21 mouse cellular contexts compared by ENCODE assay signal in genomic region chr4:130899383-130899781, GRCm38 (mm10). TPM values are rescaled to one million over a fixed set of nuclear protein-coding genes. Genes with fewer than 3 reads are reported as not detected.
DNase-seq lines count a peak whose midpoint lies in the region; ATAC-seq and TF ChIP-seq lines count a peak whose summit lies in the region.
"Had no signal": no experiment of that assay in that cellular context is flagged by ENCODE, and none has a peak within 500 bp of the region (broad histone marks: within the 10 kb centered on the region; RNA-seq: fewer than 3 reads in every experiment).

No protein-coding gene starts in this region.

- H3K4me3 ChIP-seq in heart, embryonic 12.5 days, result no peak overlapping the region
- no peak overlapping the region for H3K4me3 ChIP-seq in spleen, adult 2 months (ENCODE audit: extremely low read depth, insufficient read depth, insufficient read length)
- no peak overlapping the region for H3K4me3 ChIP-seq in limb, embryonic 15.5 days
- no peak overlapping the region for H3K4me3 ChIP-seq in midbrain, embryonic 15.5 days
- H3K4me3 ChIP-seq: hindbrain, embryonic 13.5 days; kidney, embryonic 15.5 days; liver, embryonic 12.5 days; neural tube, embryonic 12.5 days had no signal

- no peaks in the 10 kb centered on the region; the same call in 1 of the 2 replicates for H3K9me3 ChIP-seq in heart, embryonic 12.5 days (replicated peaks)
- no peaks in the 10 kb centered on the region for H3K9me3 ChIP-seq in limb, embryonic 15.5 days
- H3K9me3 ChIP-seq in midbrain, embryonic 15.5 days, result no peaks in the 10 kb centered on the region
- H3K9me3 ChIP-seq: hindbrain, embryonic 13.5 days; kidney, embryonic 15.5 days; liver, embryonic 12.5 days; megakaryocyte, embryonic 14.5 days; neural tube, embryonic 12.5 days had no signal

- peaks cover 5% of the 10 kb centered on the region; the same call in 1 of the 2 replicates for H3K27me3 ChIP-seq in heart, embryonic 12.5 days (replicated peaks)
- H3K27me3 ChIP-seq in spleen, adult 2 months (ENCODE audit: control insufficient read depth, insufficient read depth, low read length), result no peaks in the 10 kb centered on the region
- no peaks in the 10 kb centered on the region for H3K27me3 ChIP-seq in limb, embryonic 15.5 days
- no peaks in the 10 kb centered on the region for H3K27me3 ChIP-seq in midbrain, embryonic 15.5 days (replicated peaks)
- H3K27me3 ChIP-seq: kidney, embryonic 15.5 days; liver, embryonic 12.5 days; megakaryocyte, embryonic 14.5 days; neural tube, embryonic 12.5 days; Patski had no signal

- no peak overlapping the region for H3K4me2 ChIP-seq in heart, embryonic 12.5 days
- H3K4me2 ChIP-seq in limb, embryonic 15.5 days, result no peak overlapping the region
- no peak overlapping the region for H3K4me2 ChIP-seq in midbrain, embryonic 15.5 days
- H3K4me2 ChIP-seq: hindbrain, embryonic 13.5 days; kidney, embryonic 15.5 days; liver, embryonic 12.5 days; neural tube, embryonic 12.5 days had no signal

- no peak overlapping the region for H3K9ac ChIP-seq in heart, embryonic 12.5 days
- no peak overlapping the region for H3K9ac ChIP-seq in limb, embryonic 15.5 days
- no peak overlapping the region for H3K9ac ChIP-seq in midbrain, embryonic 15.5 days
- H3K9ac ChIP-seq: hindbrain, embryonic 13.5 days; kidney, embryonic 15.5 days; liver, embryonic 12.5 days; neural tube, embryonic 12.5 days had no signal

- no peak for ATAC-seq in heart, embryonic 12.5 days (ENCODE audit: insufficient number of reproducible peaks, low FRiP score)
- no peak for ATAC-seq in limb, embryonic 15.5 days (ENCODE audit: insufficient number of reproducible peaks, low FRiP score, low TSS enrichment, low read depth)
- ATAC-seq in midbrain, embryonic 15.5 days (replicated peaks), result no peak
- ATAC-seq: liver, embryonic 12.5 days; Patski had no signal

- no peak for TF ChIP-seq CTCF in spleen, adult 2 months (IDR thresholded peaks at IDR 0.05; ENCODE audit: extremely low read depth, insufficient read depth, insufficient read length, insufficient replicate concordance)

- WGBS in heart, embryonic 12.5 days, result 73% methylated on average over 2 of the region's 3 CpGs
- 25% methylated on average over 2 of the region's 3 CpGs for WGBS in spleen, adult 2 months
- WGBS in limb, embryonic 15.5 days, result 58% methylated on average over 3 of the region's 3 CpGs
- WGBS in midbrain, embryonic 15.5 days, result 86% methylated on average over 2 of the region's 3 CpGs

- no peak for DNase-seq in heart, postnatal 36 days
- no peak for DNase-seq in spleen, adult 2 months (ENCODE audit: low read depth in 1 of 2, low spot score in 2 of 2)
- DNase-seq in spleen, postnatal 4 days (ENCODE audit: low spot score in 2 of 2), result no peak
- DNase-seq in adrenal gland, postnatal 36 days, result no peak
- DNase-seq in right cerebral cortex, postnatal 36 days (ENCODE audit: low spot score in 2 of 2), result no peak
- DNase-seq: adrenal gland, postnatal 25 days; cerebellum, adult 9-11 months; layer of hippocampus, postnatal 36 days; right cerebral cortex, postnatal 14 days had no signal

- no peak for TF ChIP-seq POLR2A in spleen, adult 2 months (IDR thresholded peaks at IDR 0.05; ENCODE audit: low read depth, low read length)

- H3K4me1 ChIP-seq in heart, embryonic 12.5 days (replicated peaks), result peaks cover 29% of the 10 kb centered on the region
- peaks cover 47% of the 10 kb centered on the region for H3K4me1 ChIP-seq in spleen, adult 2 months (ENCODE audit: control insufficient read depth, insufficient read depth, insufficient read length)
- H3K4me1 ChIP-seq in limb, embryonic 15.5 days, result peaks cover 21% of the 10 kb centered on the region; the same call in 1 of the 2 replicates
- H3K4me1 ChIP-seq in midbrain, embryonic 15.5 days, result no peaks in the 10 kb centered on the region

- H3K36me3 ChIP-seq in heart, embryonic 12.5 days, result no peaks in the 10 kb centered on the region
- H3K36me3 ChIP-seq in spleen, adult 2 months (ENCODE audit: control insufficient read depth, insufficient read depth, low read length), result no peaks in the 10 kb centered on the region
- H3K36me3 ChIP-seq in limb, embryonic 15.5 days, result no peaks in the 10 kb centered on the region
- H3K36me3 ChIP-seq in midbrain, embryonic 15.5 days (replicated peaks), result no peaks in the 10 kb centered on the region
- H3K36me3 ChIP-seq: hindbrain, embryonic 13.5 days; kidney, embryonic 15.5 days; liver, embryonic 12.5 days; neural tube, embryonic 12.5 days had no signal

- intact Hi-C loops in heart, postnatal 36 days (cut with DNase I), result no loop called here

- H3K27ac ChIP-seq in heart, embryonic 12.5 days (ENCODE audit: poor library complexity, severe bottlenecking), result 0 out of 2 replicates have a peak overlapping the region, but pooled peaks have one; percentile 40
- H3K27ac ChIP-seq in spleen, adult 2 months (ENCODE audit: insufficient read depth, low read length), result peak overlapping the region; percentile 87
- H3K27ac ChIP-seq in limb, embryonic 15.5 days, result peak overlapping the region; percentile 60; the same call in 1 of the 2 replicates
- no peak overlapping the region for H3K27ac ChIP-seq in midbrain, embryonic 15.5 days
- H3K27ac ChIP-seq: hindbrain, embryonic 13.5 days; kidney, embryonic 15.5 days; liver, embryonic 12.5 days; neural tube, embryonic 12.5 days had no signal

RNA-seq across cellular contexts. Expression of gene Laptm5, which starts 13.5 kb away (rescaled TPM):
- polyA plus RNA-seq in heart, embryonic 12.5 days (2016; fragmentation: Nextera tagmentation; extraction: Ambion mirVana), result 13.7 and 16.0 TPM in 2 replicates
- 10 to 100 TPM; 20.7 to 27.1 TPM for total RNA-seq in heart, postnatal 36 days (2021)
- polyA plus RNA-seq in spleen, adult 2 months (2012; rRNA removed), result 903 and 1,004 TPM in 2 replicates
- 59.7 and 67.1 TPM in 2 replicates for polyA plus RNA-seq in limb, embryonic 15.5 days (2015; fragmentation: Nextera tagmentation; extraction: Ambion mirVana)
- 10 to 100 TPM; 21.7 to 31.3 TPM for total RNA-seq in adrenal gland, postnatal 36 days (2021)
- 28.4 and 32.8 TPM in 2 replicates for polyA plus RNA-seq in midbrain, embryonic 15.5 days (2015; fragmentation: Nextera tagmentation; extraction: Ambion mirVana)
- polyA plus RNA-seq: Patski had no signal

RNA-seq across cellular contexts. Expression of gene Matn1, which starts 44.8 kb away (rescaled TPM):
- 0.08 TPM in 1 of 2 replicates, not detected in the other for polyA plus RNA-seq in heart, embryonic 12.5 days (2016; fragmentation: Nextera tagmentation; extraction: Ambion mirVana)
- not detected for total RNA-seq in heart, postnatal 36 days (2021)
- polyA plus RNA-seq in spleen, adult 2 months (2012; rRNA removed), result 0.23 and 0.29 TPM in 2 replicates
- polyA plus RNA-seq in limb, embryonic 15.5 days (2015; fragmentation: Nextera tagmentation; extraction: Ambion mirVana), result 153 and 161 TPM in 2 replicates
- total RNA-seq in adrenal gland, postnatal 36 days (2021), result not detected
- 0.24 and 0.32 TPM in 2 replicates for polyA plus RNA-seq in midbrain, embryonic 15.5 days (2015; fragmentation: Nextera tagmentation; extraction: Ambion mirVana)
- total RNA-seq: adrenal gland, postnatal 25 days had no signal
- polyA plus RNA-seq: forebrain, embryonic 11.5 days; gonadal fat pad, adult 2 months; intestine, embryonic 14.5 days; Patski had no signal

Comparison
In these comparisons a context has a peak if more than half of its experiments do, and no peak if none do; other contexts are left out.
1. RNA of gene Laptm5, which starts 13.5 kb away (polyA plus RNA-seq): 903 to 1,004 TPM in spleen, adult 2 months; 59.7 to 67.1 TPM in limb, embryonic 15.5 days, 28.4 to 32.8 TPM in midbrain, embryonic 15.5 days and 13.7 to 16.0 TPM in heart, embryonic 12.5 days; every median in the first group is over 10 times any median in the second.
2. RNA of gene Matn1, which starts 44.8 kb away (polyA plus RNA-seq): 153 to 161 TPM in limb, embryonic 15.5 days; 0.24 to 0.32 TPM in midbrain, embryonic 15.5 days, 0.23 to 0.29 TPM in spleen, adult 2 months and 0.08 TPM in heart, embryonic 12.5 days; every median in the first group is over 100 times any median in the second.